Mouse (Mus musculus) forelimb bud, embryonic 11.5 days (tissue): Measurements from ENCODE around the gene Tmem178b.

Experiments used
- DNase-seq: peaks from one replicate; pipeline ENCODE4 v3.0.0-alpha.2; 2012; ENCODE audit warnings: low read depth, low spot score

Gene Tmem178b

DNA sequence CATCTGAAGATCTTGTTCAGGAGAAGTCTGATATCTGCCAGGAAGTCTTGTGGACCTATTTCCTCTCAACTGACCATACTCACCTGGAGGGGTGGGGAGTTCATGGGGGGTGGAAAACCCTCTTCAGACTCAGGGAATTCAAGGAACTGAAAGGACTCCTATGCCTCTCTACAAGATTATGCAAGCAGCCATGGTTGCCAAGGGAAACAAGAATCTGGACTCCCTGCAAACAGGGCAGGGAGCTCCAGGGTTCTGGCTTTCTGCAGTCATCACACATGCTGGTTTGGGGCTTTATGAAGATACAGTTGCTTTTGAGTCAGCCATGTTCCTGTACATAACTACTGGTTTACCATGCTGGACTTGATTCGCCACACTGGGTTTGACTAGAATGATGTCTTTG lies 390.6 kb downstream of the Tmem178b start:
- DNase-seq: no peak

DNA sequence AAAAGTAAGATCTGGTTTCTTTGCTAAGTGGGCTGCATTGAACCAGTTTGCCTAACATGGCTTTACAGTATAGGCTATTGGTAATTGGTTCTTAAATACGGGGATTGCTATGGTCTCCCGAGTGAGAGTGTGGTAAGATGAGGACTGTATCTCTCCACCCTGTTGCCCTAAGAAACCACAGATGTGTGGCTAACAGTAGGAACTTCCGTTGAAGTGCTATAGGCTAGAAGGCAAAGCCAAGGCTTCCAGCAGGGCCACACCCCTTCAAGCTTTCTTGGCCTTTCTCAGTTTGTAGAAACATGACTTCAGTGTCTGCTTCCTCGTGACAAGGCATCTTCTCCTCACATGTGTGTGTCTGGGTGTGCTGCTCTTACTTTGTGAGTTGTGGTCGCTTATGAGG lies 427.6 kb downstream of the Tmem178b start:
- no peak for DNase-seq

DNA sequence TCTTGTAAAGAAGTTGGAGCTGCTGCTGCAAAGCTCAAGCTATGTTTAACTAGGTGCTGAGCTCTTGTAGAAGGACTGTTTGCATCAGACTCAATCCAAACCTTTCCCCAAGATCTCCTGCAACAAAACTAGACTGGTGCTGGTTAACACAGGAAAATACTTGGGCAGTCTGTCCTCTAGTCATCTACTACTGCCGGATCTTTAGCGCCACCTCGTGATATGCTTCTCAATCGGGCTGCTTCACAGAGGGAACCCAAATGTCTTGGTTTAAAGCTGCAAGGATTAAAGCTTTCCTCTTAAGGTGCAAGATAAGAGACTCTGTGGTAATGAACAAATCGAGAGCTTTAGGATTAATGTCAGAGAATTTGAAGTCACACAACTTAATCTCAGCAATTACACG lies 430.3 kb downstream of the Tmem178b start:
- no peak for DNase-seq
